Mouse (Mus musculus): ENCODE data around the gene Mapkapk2. TPM values are rescaled to one million over a fixed set of nuclear protein-coding genes. Genes with fewer than 3 reads are reported as not detected.

Mapkapk2 gene
- polyA plus RNA-seq, 1 experiment from 2014 or later: 35.2 TPM

GRCm38 (mm10) chr1:131062821-131063220 lies 34.8 kb downstream of the Mapkapk2 start:
- H3K4me1 ChIP-seq (ENCODE audit: control insufficient read depth, insufficient read depth, low read length): peaks cover 12% of the 10 kb centered on the region
- 54% methylated on average over 6 of the region's 6 CpGs for WGBS

GRCm38 (mm10) chr1:131061740-131062254 lies 35.8 kb downstream of the Mapkapk2 start:
- no peaks in the 10 kb centered on the region for H3K27me3 ChIP-seq (replicated peaks; ENCODE audit: control insufficient read depth, insufficient read depth, low read length)
- no peak overlapping the region for H3K4me3 ChIP-seq (ENCODE audit: low read depth, low read length)
- no peak for DNase-seq (ENCODE audit: low spot score)
- no peak overlapping the region for H3K27ac ChIP-seq (ENCODE audit: low read depth, low read length)
- no peak overlapping the region for H3K9ac ChIP-seq (ENCODE audit: low read length)
- WGBS: 81% methylated on average over 7 of the region's 7 CpGs
- peaks cover 16% of the 10 kb centered on the region; the same call in 1 of the 2 replicates for H3K36me3 ChIP-seq (ENCODE audit: control insufficient read depth, insufficient read depth, low read length)
- H3K4me1 ChIP-seq (ENCODE audit: control insufficient read depth, insufficient read depth, low read length): peaks cover 12% of the 10 kb centered on the region
- ATAC-seq: no peak
- no peak overlapping the region for H3K4me2 ChIP-seq (ENCODE audit: low read length)
- H3K9me3 ChIP-seq (replicated peaks; ENCODE audit: control insufficient read depth, low read length): no peaks in the 10 kb centered on the region

More at GRCm38 (mm10) chr1:131062821-131063220, 34.8 kb downstream of the Mapkapk2 start:
- DNase-seq (ENCODE audit: low spot score) (peak; percentile 42), ATAC-seq (no peak)
- no peaks in the 10 kb centered on the region for H3K27me3 ChIP-seq (replicated peaks; ENCODE audit: control insufficient read depth, insufficient read depth, low read length)
- peaks cover 6% of the 10 kb centered on the region; the same call in 1 of the 2 replicates for H3K36me3 ChIP-seq (ENCODE audit: control insufficient read depth, insufficient read depth, low read length)
- no peak overlapping the region for H3K9ac ChIP-seq (ENCODE audit: low read length)
- H3K4me2 ChIP-seq (ENCODE audit: low read length): no peak overlapping the region
- H3K27ac ChIP-seq (ENCODE audit: low read depth, low read length): no peak overlapping the region
- no peak overlapping the region for H3K4me3 ChIP-seq (ENCODE audit: low read depth, low read length)
- H3K9me3 ChIP-seq (replicated peaks; ENCODE audit: control insufficient read depth, low read length): no peaks in the 10 kb centered on the region

GRCm38 (mm10) chr1:131060290-131061253 lies 37.1 kb downstream of the Mapkapk2 start:
- H3K27ac ChIP-seq (ENCODE audit: low read depth, low read length): no peak overlapping the region
- no peaks in the 10 kb centered on the region for H3K27me3 ChIP-seq (replicated peaks; ENCODE audit: control insufficient read depth, insufficient read depth, low read length)
- H3K4me2 ChIP-seq (ENCODE audit: low read length): no peak overlapping the region
- no peaks in the 10 kb centered on the region for H3K9me3 ChIP-seq (replicated peaks; ENCODE audit: control insufficient read depth, low read length)
- no peak overlapping the region for H3K9ac ChIP-seq (ENCODE audit: low read length)
- H3K36me3 ChIP-seq (ENCODE audit: control insufficient read depth, insufficient read depth, low read length): peaks cover 28% of the 10 kb centered on the region
- WGBS: 80% methylated on average over 13 of the region's 13 CpGs
- H3K4me3 ChIP-seq (ENCODE audit: low read depth, low read length): no peak overlapping the region
- peaks cover 12% of the 10 kb centered on the region for H3K4me1 ChIP-seq (ENCODE audit: control insufficient read depth, insufficient read depth, low read length)
- DNase-seq (ENCODE audit: low spot score) (peak; percentile 70), ATAC-seq (peak; percentile 51)

GRCm38 (mm10) chr1:131059841-131060240 lies 37.8 kb downstream of the Mapkapk2 start:
- ATAC-seq (no peak; the same call in 1 of the 2 replicates), DNase-seq (ENCODE audit: low spot score) (no peak)
- no peak overlapping the region for H3K9ac ChIP-seq (ENCODE audit: low read length)
- 84% methylated on average over 5 of the region's 5 CpGs for WGBS
- H3K9me3 ChIP-seq (replicated peaks; ENCODE audit: control insufficient read depth, low read length): no peaks in the 10 kb centered on the region
- no peak overlapping the region for H3K4me2 ChIP-seq (ENCODE audit: low read length)
- H3K4me1 ChIP-seq (ENCODE audit: control insufficient read depth, insufficient read depth, low read length): peaks cover 12% of the 10 kb centered on the region
- peaks cover 35% of the 10 kb centered on the region for H3K36me3 ChIP-seq (ENCODE audit: control insufficient read depth, insufficient read depth, low read length)
- H3K4me3 ChIP-seq (ENCODE audit: low read depth, low read length): no peak overlapping the region
- no peaks in the 10 kb centered on the region for H3K27me3 ChIP-seq (replicated peaks; ENCODE audit: control insufficient read depth, insufficient read depth, low read length)
- no peak overlapping the region for H3K27ac ChIP-seq (ENCODE audit: low read depth, low read length)

GRCm38 (mm10) chr1:131059411-131059810 lies 38.2 kb downstream of the Mapkapk2 start:
- Histone ChIP-seq H3K4me1 (ENCODE audit: control insufficient read depth, insufficient read depth, low read length) (peaks cover 12% of the 10 kb centered on the region), H3K27me3 (replicated peaks; ENCODE audit: control insufficient read depth, insufficient read depth, low read length) (no peaks in the 10 kb centered on the region), H3K4me3 (ENCODE audit: low read depth, low read length) (no peak overlapping the region), H3K36me3 (ENCODE audit: control insufficient read depth, insufficient read depth, low read length) (peaks cover 40% of the 10 kb centered on the region), H3K9ac (ENCODE audit: low read length) (peak overlapping the region; percentile 32; the same call in 1 of the 2 replicates), H3K27ac (ENCODE audit: low read depth, low read length) (no peak overlapping the region), H3K9me3 (replicated peaks; ENCODE audit: control insufficient read depth, low read length) (no peaks in the 10 kb centered on the region), H3K4me2 (ENCODE audit: low read length) (no peak overlapping the region)
- no peak for ATAC-seq
- DNase-seq (ENCODE audit: low spot score): no peak
- WGBS: 52% methylated on average over 1 of the region's 1 CpGs

GRCm38 (mm10) chr1:131058431-131058830 lies 39.2 kb downstream of the Mapkapk2 start:
- H3K27ac ChIP-seq (ENCODE audit: low read depth, low read length): no peak overlapping the region
- no peak overlapping the region for H3K9ac ChIP-seq (ENCODE audit: low read length)
- H3K4me2 ChIP-seq (ENCODE audit: low read length): no peak overlapping the region
- ATAC-seq: no peak
- H3K27me3 ChIP-seq (replicated peaks; ENCODE audit: control insufficient read depth, insufficient read depth, low read length): no peaks in the 10 kb centered on the region
- DNase-seq (ENCODE audit: low spot score): no peak
- H3K36me3 ChIP-seq (ENCODE audit: control insufficient read depth, insufficient read depth, low read length): peaks cover 49% of the 10 kb centered on the region
- peaks cover 6% of the 10 kb centered on the region for H3K4me1 ChIP-seq (ENCODE audit: control insufficient read depth, insufficient read depth, low read length)
- 88% methylated on average over 7 of the region's 7 CpGs for WGBS
- no peak overlapping the region for H3K4me3 ChIP-seq (ENCODE audit: low read depth, low read length)
- H3K9me3 ChIP-seq (replicated peaks; ENCODE audit: control insufficient read depth, low read length): no peaks in the 10 kb centered on the region

- no peak for ATAC-seq
- peaks cover 3% of the 10 kb centered on the region; the same call in 1 of the 2 replicates for H3K4me1 ChIP-seq (ENCODE audit: control insufficient read depth, insufficient read depth, low read length)
- no peak overlapping the region for H3K4me3 ChIP-seq (ENCODE audit: low read depth, low read length)
- peaks cover 59% of the 10 kb centered on the region for H3K36me3 ChIP-seq (ENCODE audit: control insufficient read depth, insufficient read depth, low read length)
- WGBS: 88% methylated on average over 4 of the region's 4 CpGs
- H3K27ac ChIP-seq (ENCODE audit: low read depth, low read length): no peak overlapping the region
- H3K27me3 ChIP-seq (replicated peaks; ENCODE audit: control insufficient read depth, insufficient read depth, low read length): no peaks in the 10 kb centered on the region
- no peak overlapping the region for H3K4me2 ChIP-seq (ENCODE audit: low read length)
- H3K9me3 ChIP-seq (replicated peaks; ENCODE audit: control insufficient read depth, low read length): no peaks in the 10 kb centered on the region
- DNase-seq (ENCODE audit: low spot score): no peak
- no peak overlapping the region for H3K9ac ChIP-seq (ENCODE audit: low read length)
Measured at GRCm38 (mm10) chr1:131054251-131054650, 43.4 kb downstream of the Mapkapk2 start.

- H3K27me3 ChIP-seq (replicated peaks; ENCODE audit: control insufficient read depth, insufficient read depth, low read length): no peaks in the 10 kb centered on the region
- 53% methylated on average over 4 of the region's 4 CpGs for WGBS
- DNase-seq (ENCODE audit: low spot score) (no peak), ATAC-seq (peak; percentile 32; the same call in 1 of the 2 replicates)
- H3K9me3 ChIP-seq (replicated peaks; ENCODE audit: control insufficient read depth, low read length): no peaks in the 10 kb centered on the region
- peaks cover 59% of the 10 kb centered on the region for H3K36me3 ChIP-seq (ENCODE audit: control insufficient read depth, insufficient read depth, low read length)
- H3K27ac ChIP-seq (ENCODE audit: low read depth, low read length): no peak overlapping the region
- no peak overlapping the region for H3K9ac ChIP-seq (ENCODE audit: low read length)
- no peaks in the 10 kb centered on the region; the same call in 1 of the 2 replicates for H3K4me1 ChIP-seq (ENCODE audit: control insufficient read depth, insufficient read depth, low read length)
- H3K4me3 ChIP-seq (ENCODE audit: low read depth, low read length): no peak overlapping the region
- no peak overlapping the region for H3K4me2 ChIP-seq (ENCODE audit: low read length)
Measured at GRCm38 (mm10) chr1:131053656-131054055, 44.0 kb downstream of the Mapkapk2 start.

Measured in forebrain, embryonic 14.5 days (tissue).